Mouse (Mus musculus) spleen, postnatal 14 days (tissue): ENCODE data around the gene Neurl3.
A peak's percentile ranks its signal among the peaks of the same experiment; 100 is the strongest.

Source experiments
- DNase-seq, 2 experiments: peaks; one replicate each; pipeline ENCODE4 v3.0.0; 2021 to 2022; ENCODE audit warnings: low spot score in 2 of 2

Gene Neurl3

GRCm38 (mm10) chr1:36296466-36297149 lies 22.1 kb upstream of the Neurl3 start:
- no peak for DNase-seq

- no peak for DNase-seq
Measured at GRCm38 (mm10) chr1:36294402-36294801, 19.9 kb upstream of the Neurl3 start.

GRCm38 (mm10) chr1:36293470-36293869 lies 19.0 kb upstream of the Neurl3 start:
- DNase-seq, result no peak

- DNase-seq, result no peak
Measured at GRCm38 (mm10) chr1:36281849-36282248, 7.4 kb upstream of the Neurl3 start.

GRCm38 (mm10) chr1:36280938-36281337 lies 6.5 kb upstream of the Neurl3 start:
- no peak for DNase-seq

GRCm38 (mm10) chr1:36279202-36279601 lies 4.7 kb upstream of the Neurl3 start:
- DNase-seq, result peak; percentile 72 to 84

GRCm38 (mm10) chr1:36277267-36278060 lies 3.0 kb upstream of the Neurl3 start:
- DNase-seq, result peak; percentile 72 to 85

- no peak for DNase-seq
Measured at GRCm38 (mm10) chr1:36275635-36276389, 1.3 kb upstream of the Neurl3 start.

- peak in 1 of 2 experiments; percentile 41 for DNase-seq
Measured at GRCm38 (mm10) chr1:36273288-36273687, 1.2 kb downstream of the Neurl3 start.

- DNase-seq, result peak in 1 of 2 experiments; percentile 58
Measured at GRCm38 (mm10) chr1:36272546-36272945, 1.9 kb downstream of the Neurl3 start.

GRCm38 (mm10) chr1:36271516-36272230 lies 2.8 kb downstream of the Neurl3 start:
- no peak for DNase-seq

GRCm38 (mm10) chr1:36270666-36271065 lies 3.8 kb downstream of the Neurl3 start:
- no peak for DNase-seq

- no peak for DNase-seq
Measured at GRCm38 (mm10) chr1:36269121-36269795, 5.2 kb downstream of the Neurl3 start.

GRCm38 (mm10) chr1:36267595-36267994 lies 6.9 kb downstream of the Neurl3 start:
- no peak for DNase-seq

- no peak for DNase-seq
Measured at GRCm38 (mm10) chr1:36266293-36266692, 8.2 kb downstream of the Neurl3 start.

GRCm38 (mm10) chr1:36263833-36264488 lies 10.5 kb downstream of the Neurl3 start:
- peak in 1 of 2 experiments; percentile 44 for DNase-seq

GRCm38 (mm10) chr1:36261708-36262504 lies 12.6 kb downstream of the Neurl3 start:
- peak in 1 of 2 experiments; percentile 33 for DNase-seq

GRCm38 (mm10) chr1:36260418-36260817 lies 14.1 kb downstream of the Neurl3 start:
- no peak for DNase-seq

- DNase-seq, result no peak
Measured at GRCm38 (mm10) chr1:36259281-36259680, 15.2 kb downstream of the Neurl3 start.

- DNase-seq, result no peak
Measured at GRCm38 (mm10) chr1:36258631-36259030, 15.8 kb downstream of the Neurl3 start.
